Mouse (Mus musculus): ENCODE results near the gene Cdh16.

GRCm38 (mm10) chr8:104591856-104592255 lies 32.3 kb downstream of the Cdh16 start:
- TF ChIP-seq POLR2A (IDR thresholded peaks at IDR 0.05; ENCODE audit: extremely low read depth, insufficient read depth, low read length) (no peak), CTCF (IDR thresholded peaks at IDR 0.05; ENCODE audit: extremely low read depth, insufficient read depth, low read length) (no peak)

Measured in cortical plate, adult 2 months (tissue).